Mouse (Mus musculus): ENCODE data around the gene Olfr1387. TPM values are rescaled to one million over a fixed set of nuclear protein-coding genes. Genes with fewer than 3 reads are reported as not detected.

Olfr1387 gene
- polyA plus RNA-seq (2015; fragmentation: Illumina TruSeq; extraction: RNeasy Lipid Tissue Mini Kit (QIAGEN cat#74804); ENCODE audit: insufficient read depth, low read depth, low replicate concordance) = not detected

DNA sequence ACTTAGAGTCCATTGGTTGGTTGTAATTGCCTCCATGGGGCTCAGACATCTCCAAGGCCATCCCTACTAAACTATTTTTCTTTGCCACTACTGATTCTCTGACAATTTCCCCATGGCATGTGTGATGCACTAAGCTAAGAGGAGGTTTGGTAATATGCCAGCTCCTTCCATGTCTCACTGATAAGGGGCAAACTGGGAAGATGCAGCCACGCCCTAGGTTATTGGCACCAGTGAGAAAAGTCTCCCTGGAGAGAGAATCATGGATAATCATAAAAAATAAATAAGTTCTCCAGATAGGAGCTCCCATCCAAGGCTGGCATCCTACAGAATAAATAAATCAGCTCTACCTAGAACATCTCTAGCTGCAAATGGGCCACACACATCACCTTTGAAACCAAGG, at the start of gene Olfr1387:
TSS of gene Olfr1387 (plus strand) at position 301 of the 400 bp plus-strand sequence.

DNA sequence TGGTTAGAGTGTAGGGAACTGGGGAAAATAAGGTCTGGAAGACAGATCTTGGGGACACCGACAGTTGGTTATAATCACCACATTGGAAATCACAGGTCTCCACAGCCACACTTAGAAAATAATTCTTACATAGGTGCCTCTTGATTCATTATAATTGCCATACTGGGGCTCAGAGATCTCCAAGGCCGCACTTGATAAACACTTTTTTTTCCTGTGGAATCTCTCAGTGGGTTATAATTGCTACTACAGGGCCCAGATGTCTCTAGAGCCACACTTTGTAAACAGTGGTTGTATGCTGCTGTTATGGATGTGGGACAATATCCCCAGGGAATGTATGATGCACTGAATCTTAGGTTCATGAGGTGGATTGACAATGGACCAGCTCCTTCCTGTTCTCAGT, 32.4 kb upstream of the Olfr1387 start, which contains the start of gene Olfr1389:
TSS of gene Olfr1389 (plus strand) at position 301 of the 400 bp plus-strand sequence.

DNA sequence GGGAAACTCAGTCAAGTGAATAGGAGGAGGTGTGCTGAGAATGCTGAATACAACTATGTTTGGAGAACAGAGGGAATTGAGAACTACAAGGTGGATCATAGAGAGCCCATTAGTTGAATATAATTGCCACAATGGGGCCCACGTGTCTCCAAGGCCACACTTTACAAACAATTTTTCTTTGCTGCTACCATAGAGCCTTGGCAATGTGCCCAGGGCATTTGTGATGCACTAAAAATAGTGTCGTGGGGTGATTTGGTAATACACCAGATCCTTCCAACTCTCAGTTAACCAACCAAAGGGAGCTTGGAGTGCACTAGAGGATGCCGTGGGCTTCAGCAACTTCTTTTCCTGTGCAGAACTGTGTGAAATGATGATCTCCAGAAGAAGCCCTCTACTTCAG, 18.7 kb upstream of the Olfr1387 start, which contains the start of gene Olfr1388:
TSS of gene Olfr1388 (plus strand) at position 214 of the 400 bp plus-strand sequence.

DNA sequence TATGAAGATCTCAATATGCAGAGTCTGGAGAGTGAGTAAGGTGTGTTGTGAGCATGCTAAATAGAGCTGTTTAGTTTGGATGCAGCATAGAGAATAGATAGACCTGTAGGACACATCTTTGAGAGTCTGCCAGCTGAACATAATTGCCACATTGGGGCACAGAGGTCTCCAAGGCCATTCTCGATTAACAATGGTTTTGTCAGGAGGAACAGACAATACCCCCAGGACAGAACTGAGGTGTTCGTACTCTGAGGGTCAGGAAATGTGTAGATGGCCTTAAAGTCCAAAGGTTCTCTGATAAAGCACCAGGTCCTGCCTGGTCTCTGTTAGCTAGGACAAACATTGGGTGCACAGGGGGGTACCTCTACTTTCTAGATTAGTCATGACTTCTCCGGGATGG, 9.6 kb downstream of the Olfr1387 start, which contains the start of gene Olfr1386:
TSS of gene Olfr1386 (plus strand) at position 301 of the 400 bp plus-strand sequence.

DNA sequence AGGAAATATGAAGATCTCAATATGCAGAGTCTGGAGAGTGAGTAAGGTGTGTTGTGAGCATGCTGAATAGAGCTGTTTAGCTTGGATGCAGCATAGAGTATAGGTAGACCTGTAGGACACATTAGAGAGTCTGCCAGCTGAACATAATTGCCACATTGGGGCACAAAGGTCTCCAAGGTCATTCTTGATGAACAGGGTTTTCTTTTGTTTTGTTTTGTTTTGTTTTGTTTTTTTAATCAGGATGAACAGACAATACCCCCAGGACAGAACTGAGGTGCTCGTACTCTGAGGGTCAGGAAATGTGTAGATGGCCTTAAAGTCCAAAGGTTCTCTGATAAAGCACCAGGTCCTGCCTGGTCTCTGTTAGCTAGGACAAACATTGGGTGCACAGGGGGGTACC, 33.6 kb downstream of the Olfr1387 start, which contains the start of gene Olfr1385:
TSS of gene Olfr1385 (plus strand) at position 301 of the 400 bp plus-strand sequence.

Other genes with a start within 250 kb of the Olfr1387 start
- 21.8 TPM for gene Mgat1, start 211.2 kb upstream of the Olfr1387 start, polyA plus RNA-seq (2015; fragmentation: Illumina TruSeq; extraction: RNeasy Lipid Tissue Mini Kit (QIAGEN cat#74804); ENCODE audit: insufficient read depth, low read depth, low replicate concordance)
- 0.37 TPM for gene Olfr1393, start 177.0 kb upstream of the Olfr1387 start, polyA plus RNA-seq (2015; fragmentation: Illumina TruSeq; extraction: RNeasy Lipid Tissue Mini Kit (QIAGEN cat#74804); ENCODE audit: insufficient read depth, low read depth, low replicate concordance)
- gene Olfr1392, start 170.1 kb upstream of the Olfr1387 start, polyA plus RNA-seq (2015; fragmentation: Illumina TruSeq; extraction: RNeasy Lipid Tissue Mini Kit (QIAGEN cat#74804); ENCODE audit: insufficient read depth, low read depth, low replicate concordance) = not detected
- not detected for gene Olfr10, start 150.6 kb upstream of the Olfr1387 start, polyA plus RNA-seq (2015; fragmentation: Illumina TruSeq; extraction: RNeasy Lipid Tissue Mini Kit (QIAGEN cat#74804); ENCODE audit: insufficient read depth, low read depth, low replicate concordance)
- gene Olfr1391, start 132.6 kb upstream of the Olfr1387 start, polyA plus RNA-seq (2015; fragmentation: Illumina TruSeq; extraction: RNeasy Lipid Tissue Mini Kit (QIAGEN cat#74804); ENCODE audit: insufficient read depth, low read depth, low replicate concordance) = not detected
- gene Olfr1390, start 120.2 kb upstream of the Olfr1387 start, polyA plus RNA-seq (2015; fragmentation: Illumina TruSeq; extraction: RNeasy Lipid Tissue Mini Kit (QIAGEN cat#74804); ENCODE audit: insufficient read depth, low read depth, low replicate concordance) = not detected
- gene Olfr1389, start 32.3 kb upstream of the Olfr1387 start, polyA plus RNA-seq (2015; fragmentation: Illumina TruSeq; extraction: RNeasy Lipid Tissue Mini Kit (QIAGEN cat#74804); ENCODE audit: insufficient read depth, low read depth, low replicate concordance) = not detected
- gene Olfr1388, start 18.7 kb upstream of the Olfr1387 start, polyA plus RNA-seq (2015; fragmentation: Illumina TruSeq; extraction: RNeasy Lipid Tissue Mini Kit (QIAGEN cat#74804); ENCODE audit: insufficient read depth, low read depth, low replicate concordance) = not detected
- not detected for gene Olfr1386, start 9.7 kb downstream of the Olfr1387 start, polyA plus RNA-seq (2015; fragmentation: Illumina TruSeq; extraction: RNeasy Lipid Tissue Mini Kit (QIAGEN cat#74804); ENCODE audit: insufficient read depth, low read depth, low replicate concordance)
- not detected for gene Olfr1385, start 33.7 kb downstream of the Olfr1387 start, polyA plus RNA-seq (2015; fragmentation: Illumina TruSeq; extraction: RNeasy Lipid Tissue Mini Kit (QIAGEN cat#74804); ENCODE audit: insufficient read depth, low read depth, low replicate concordance)
- gene Olfr1384, start 51.4 kb downstream of the Olfr1387 start, polyA plus RNA-seq (2015; fragmentation: Illumina TruSeq; extraction: RNeasy Lipid Tissue Mini Kit (QIAGEN cat#74804); ENCODE audit: insufficient read depth, low read depth, low replicate concordance) = not detected
- gene Olfr1383, start 64.3 kb downstream of the Olfr1387 start, polyA plus RNA-seq (2015; fragmentation: Illumina TruSeq; extraction: RNeasy Lipid Tissue Mini Kit (QIAGEN cat#74804); ENCODE audit: insufficient read depth, low read depth, low replicate concordance) = not detected
- not detected for gene Olfr1382, start 72.9 kb downstream of the Olfr1387 start, polyA plus RNA-seq (2015; fragmentation: Illumina TruSeq; extraction: RNeasy Lipid Tissue Mini Kit (QIAGEN cat#74804); ENCODE audit: insufficient read depth, low read depth, low replicate concordance)
- not detected for gene Olfr1381, start 88.1 kb downstream of the Olfr1387 start, polyA plus RNA-seq (2015; fragmentation: Illumina TruSeq; extraction: RNeasy Lipid Tissue Mini Kit (QIAGEN cat#74804); ENCODE audit: insufficient read depth, low read depth, low replicate concordance)
- gene Olfr1380, start 101.5 kb downstream of the Olfr1387 start, polyA plus RNA-seq (2015; fragmentation: Illumina TruSeq; extraction: RNeasy Lipid Tissue Mini Kit (QIAGEN cat#74804); ENCODE audit: insufficient read depth, low read depth, low replicate concordance) = not detected
- gene Flt4, start 153.9 kb downstream of the Olfr1387 start, polyA plus RNA-seq (2015; fragmentation: Illumina TruSeq; extraction: RNeasy Lipid Tissue Mini Kit (QIAGEN cat#74804); ENCODE audit: insufficient read depth, low read depth, low replicate concordance) = 5.3 TPM
- not detected for gene Scgb3a1, start 208.3 kb downstream of the Olfr1387 start, polyA plus RNA-seq (2015; fragmentation: Illumina TruSeq; extraction: RNeasy Lipid Tissue Mini Kit (QIAGEN cat#74804); ENCODE audit: insufficient read depth, low read depth, low replicate concordance)

Measured in pancreas, adult 10 weeks (tissue).